Mouse (Mus musculus) liver, embryonic 11.5 days (tissue): ENCODE results near the gene Cep44. TPM values are rescaled to one million over a fixed set of nuclear protein-coding genes. Genes with fewer than 3 reads are reported as not detected.
A peak's percentile ranks its signal among the peaks of the same experiment; 100 is the strongest.

Experiments
- ATAC-seq: fragments of 200-750 bp; cut with Nextera tagmentation; replicated peaks from 2 replicates; pipeline ENCODE4 v1.8.0; 2017; ENCODE audit warnings: moderate number of reproducible peaks, mild to moderate bottlenecking, moderate TSS enrichment, moderate library complexity; ENCODE audit not compliant: low FRiP score
- DNase-seq: peaks from one replicate; pipeline ENCODE4 v3.0.0-alpha.2; 2017; ENCODE audit warnings: low spot score
- H3K27ac ChIP-seq: fragments of 300-500 bp; sonication (generic); 2 replicates; pipeline ENCODE4 v1.5.1; 2014; ENCODE audit warnings: mild to moderate bottlenecking, low read depth, low read length, control low read depth
- H3K27me3 ChIP-seq: fragments of 300-500 bp; sonication (generic); replicated peaks from 2 replicates; pipeline ENCODE4 v1.6.1; 2014; ENCODE audit warnings: low read length, mixed read lengths; ENCODE audit not compliant: control insufficient read depth, insufficient read depth
- H3K36me3 ChIP-seq: fragments of 300-500 bp; sonication (generic); 2 replicates; pipeline ENCODE4 v1.6.1; 2014; ENCODE audit warnings: mild to moderate bottlenecking, low read length, moderate library complexity, mixed read lengths; ENCODE audit not compliant: control insufficient read depth, insufficient read depth
- H3K4me1 ChIP-seq: fragments of 300-500 bp; sonication (generic); replicated peaks from 2 replicates; pipeline ENCODE4 v1.6.1; 2014; ENCODE audit warnings: low read length, mixed read lengths; ENCODE audit not compliant: control insufficient read depth, insufficient read depth
- H3K4me2 ChIP-seq: fragments of 300-500 bp; sonication (generic); 2 replicates; pipeline ENCODE4 v1.6.1; 2014; ENCODE audit warnings: mild to moderate bottlenecking, control low read depth, moderate library complexity
- H3K4me3 ChIP-seq: fragments of 300-500 bp; sonication (generic); 2 replicates; pipeline ENCODE4 v1.5.1; 2014; ENCODE audit warnings: low read depth, low read length, control low read depth
- H3K9ac ChIP-seq: fragments of 300-500 bp; sonication (generic); 2 replicates; pipeline ENCODE4 v1.6.1; 2014; ENCODE audit warnings: low read depth, low read length, control low read depth
- H3K9me3 ChIP-seq: fragments of 300-500 bp; sonication (generic); 2 replicates; pipeline ENCODE4 v1.6.1; 2016; ENCODE audit warnings: low read length, inconsistent platforms, mixed read lengths; ENCODE audit not compliant: control insufficient read depth
- WGBS: fragments of 180-500 bp; shearing (Covaris S2); extraction: QIAGEN DNeasy Blood & Tissue Kit; methylation state at CpG from one replicate; pipeline ENCODE4 v1.1.7; 2014; 5-methylcytosine and 5-hydroxymethylcytosine counted together
- polyA plus RNA-seq: library from polyadenylated mRNA; unstranded; fragments of >200 nt; fragmentation: Nextera tagmentation; extraction: Ambion mirVana; gene quantifications from 2 replicates; pipeline ENCODE4 v1.2.1, GENCODE M21; 2014

The Cep44 gene
- polyA plus RNA-seq, 1 experiment from 2014 or later = 40.9 TPM

DNA sequence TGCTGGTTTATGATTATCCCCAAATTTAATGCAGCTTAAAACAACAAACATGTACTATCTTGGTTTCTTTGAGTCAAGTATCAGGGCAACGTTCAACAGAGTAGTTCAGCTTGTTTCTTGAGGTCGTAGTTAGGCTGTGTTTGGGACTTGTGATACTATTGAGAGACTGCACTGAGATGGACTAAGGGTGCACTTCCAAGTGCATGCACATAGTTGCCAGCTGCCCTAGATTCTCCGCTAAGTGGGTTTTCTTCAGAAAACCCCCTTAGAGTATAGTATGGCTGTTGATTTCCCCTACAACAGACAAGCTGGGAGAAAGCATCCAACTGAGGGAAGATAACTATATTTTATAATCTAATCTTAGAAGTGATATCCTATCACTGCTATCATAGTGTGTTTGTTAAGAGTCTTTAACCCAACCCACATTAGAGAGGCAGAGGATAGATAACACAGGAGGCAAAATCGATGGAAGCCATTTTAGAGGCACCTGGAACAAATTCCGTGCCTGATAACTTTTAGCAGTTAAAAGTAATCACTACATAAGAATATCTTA lies 1.8 kb upstream of the Cep44 start:
- Histone ChIP-seq H3K9ac (no peak overlapping the region), H3K36me3 (no peaks in the 10 kb centered on the region), H3K4me2 (peak overlapping the region; percentile 87), H3K27me3 (no peaks in the 10 kb centered on the region), H3K9me3 (no peaks in the 10 kb centered on the region), H3K4me3 (peak overlapping the region; percentile 84; the same call in 1 of the 2 replicates), H3K4me1 (peaks cover 11% of the 10 kb centered on the region), H3K27ac (peak overlapping the region; percentile 43)
- WGBS = 54% methylated on average over 5 of the region's 5 CpGs
- ATAC-seq (no peak), DNase-seq (no peak)

GRCm38 (mm10) chr8:56552045-56552444 lies 1.2 kb upstream of the Cep44 start:
- 24% methylated on average over 10 of the region's 10 CpGs for WGBS
- Histone ChIP-seq H3K4me1 (peaks cover 11% of the 10 kb centered on the region), H3K27ac (peak overlapping the region; percentile 29; the same call in 1 of the 2 replicates), H3K9me3 (no peaks in the 10 kb centered on the region), H3K27me3 (no peaks in the 10 kb centered on the region), H3K9ac (peak overlapping the region; percentile 68), H3K36me3 (no peaks in the 10 kb centered on the region), H3K4me3 (peak overlapping the region; percentile 84), H3K4me2 (peak overlapping the region; percentile 87)
- DNase-seq (no peak), ATAC-seq (no peak)

GRCm38 (mm10) chr8:56551361-56551852 lies 560 bp upstream of the Cep44 start:
- H3K4me2 ChIP-seq = peak overlapping the region; percentile 87
- peak overlapping the region; percentile 84 for H3K4me3 ChIP-seq
- no peaks in the 10 kb centered on the region for H3K9me3 ChIP-seq
- H3K27me3 ChIP-seq = no peaks in the 10 kb centered on the region
- WGBS = under 1% methylated on average over 28 of the region's 28 CpGs
- ATAC-seq = peak; percentile 96
- H3K4me1 ChIP-seq = peaks cover 11% of the 10 kb centered on the region
- H3K27ac ChIP-seq = peak overlapping the region; percentile 29
- H3K9ac ChIP-seq = peak overlapping the region; percentile 68
- peak; percentile 82 for DNase-seq
- no peaks in the 10 kb centered on the region for H3K36me3 ChIP-seq

DNA sequence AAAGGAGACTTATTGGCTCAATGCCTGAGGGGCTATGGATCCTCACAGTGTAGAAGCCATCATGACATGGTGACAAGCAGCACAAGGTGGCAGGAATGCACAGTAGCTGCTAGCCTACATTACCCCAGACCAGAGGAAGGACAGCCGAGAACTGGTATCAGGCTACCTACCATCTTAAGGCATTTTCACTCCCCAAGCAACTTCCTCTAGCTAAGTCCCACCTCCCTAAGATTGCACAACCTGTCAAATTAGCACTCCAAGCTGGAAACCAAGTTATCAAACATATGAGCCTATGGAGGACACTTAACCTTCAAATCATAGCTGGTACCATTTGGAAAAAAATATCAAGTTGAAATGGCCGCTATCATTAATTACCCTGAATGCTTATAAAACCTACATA lies 3.0 kb downstream of the Cep44 start:
- ATAC-seq (no peak), DNase-seq (no peak)
- H3K27ac ChIP-seq = no peak overlapping the region
- WGBS = 90% methylated on average over 2 of the region's 2 CpGs
- H3K36me3 ChIP-seq = no peaks in the 10 kb centered on the region; the same call in 1 of the 2 replicates
- H3K4me1 ChIP-seq = peaks cover 11% of the 10 kb centered on the region
- no peaks in the 10 kb centered on the region for H3K27me3 ChIP-seq
- no peak overlapping the region for H3K4me2 ChIP-seq
- H3K9me3 ChIP-seq = no peaks in the 10 kb centered on the region
- H3K9ac ChIP-seq = no peak overlapping the region
- no peak overlapping the region for H3K4me3 ChIP-seq

GRCm38 (mm10) chr8:56540706-56541105 lies 10.1 kb downstream of the Cep44 start:
- ATAC-seq (no peak), DNase-seq (no peak)
- Histone ChIP-seq H3K36me3 (peaks cover 10% of the 10 kb centered on the region), H3K27me3 (no peaks in the 10 kb centered on the region), H3K27ac (no peak overlapping the region), H3K4me3 (no peak overlapping the region), H3K4me2 (no peak overlapping the region), H3K9me3 (no peaks in the 10 kb centered on the region), H3K4me1 (no peaks in the 10 kb centered on the region), H3K9ac (no peak overlapping the region)
- 83% methylated on average over 7 of the region's 7 CpGs for WGBS

DNA sequence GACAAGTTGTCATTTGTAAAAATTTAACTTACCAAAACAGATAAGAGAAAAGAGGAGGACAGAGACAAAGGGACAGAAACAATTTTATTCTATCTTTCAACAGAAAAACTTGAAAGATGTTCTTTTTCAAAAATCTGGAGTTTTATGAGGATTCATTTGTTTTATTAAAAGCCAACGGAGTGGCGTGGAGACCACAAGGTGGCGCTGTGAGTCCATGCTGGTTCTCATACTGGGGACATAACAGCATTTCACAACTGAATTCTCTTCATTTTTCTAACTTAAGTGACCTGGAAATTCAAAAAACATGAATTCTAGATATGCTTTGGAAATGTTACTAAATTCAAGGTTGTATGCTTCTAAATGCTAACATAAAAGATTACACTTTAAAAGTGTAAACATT lies 20.5 kb downstream of the Cep44 start:
- ATAC-seq (no peak), DNase-seq (no peak)
- no peak overlapping the region for H3K4me2 ChIP-seq
- no peak overlapping the region for H3K27ac ChIP-seq
- no peaks in the 10 kb centered on the region for H3K9me3 ChIP-seq
- no peaks in the 10 kb centered on the region; the same call in 1 of the 2 replicates for H3K36me3 ChIP-seq
- no peaks in the 10 kb centered on the region for H3K4me1 ChIP-seq
- WGBS = 5% methylated on average over 3 of the region's 3 CpGs
- no peak overlapping the region for H3K4me3 ChIP-seq
- no peak overlapping the region for H3K9ac ChIP-seq
- H3K27me3 ChIP-seq = no peaks in the 10 kb centered on the region

GRCm38 (mm10) chr8:56528869-56529268 lies 22.0 kb downstream of the Cep44 start:
- Histone ChIP-seq H3K4me2 (no peak overlapping the region), H3K36me3 (no peaks in the 10 kb centered on the region), H3K9ac (no peak overlapping the region), H3K4me3 (no peak overlapping the region), H3K4me1 (no peaks in the 10 kb centered on the region), H3K9me3 (no peaks in the 10 kb centered on the region), H3K27ac (no peak overlapping the region), H3K27me3 (no peaks in the 10 kb centered on the region)
- 88% methylated on average over 6 of the region's 6 CpGs for WGBS
- ATAC-seq (no peak), DNase-seq (no peak)

- Histone ChIP-seq H3K4me3 (no peak overlapping the region), H3K36me3 (no peaks in the 10 kb centered on the region), H3K4me1 (no peaks in the 10 kb centered on the region), H3K9ac (no peak overlapping the region), H3K9me3 (no peaks in the 10 kb centered on the region), H3K27me3 (no peaks in the 10 kb centered on the region), H3K27ac (no peak overlapping the region), H3K4me2 (no peak overlapping the region)
- 72% methylated on average over 4 of the region's 4 CpGs for WGBS
- ATAC-seq (no peak), DNase-seq (no peak)
Measured at GRCm38 (mm10) chr8:56521051-56521450, 29.8 kb downstream of the Cep44 start.

DNA sequence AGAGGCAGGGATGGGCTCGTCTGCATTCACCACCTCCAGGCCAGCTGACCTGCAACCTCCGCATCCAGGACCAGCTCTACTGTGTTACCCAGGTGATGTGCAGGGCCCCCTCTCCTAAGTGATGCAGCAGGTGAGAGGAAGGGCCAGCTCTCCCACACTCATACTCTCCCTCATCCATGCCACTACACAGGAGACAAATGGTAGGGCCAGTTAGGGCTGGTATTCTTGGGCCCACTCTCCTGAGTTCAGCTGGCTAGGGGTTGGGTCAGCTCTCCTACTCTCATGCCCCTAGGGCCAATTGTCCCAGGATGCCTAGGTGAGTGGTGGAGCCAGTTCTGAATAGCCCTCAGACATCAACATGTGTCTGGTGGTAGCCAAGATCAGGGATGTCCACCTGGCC lies 30.6 kb downstream of the Cep44 start:
- Histone ChIP-seq H3K4me3 (no peak overlapping the region), H3K27me3 (no peaks in the 10 kb centered on the region), H3K36me3 (no peaks in the 10 kb centered on the region), H3K9me3 (no peaks in the 10 kb centered on the region), H3K27ac (no peak overlapping the region), H3K4me2 (no peak overlapping the region), H3K4me1 (no peaks in the 10 kb centered on the region), H3K9ac (no peak overlapping the region)
- WGBS = 76% methylated on average over 2 of the region's 2 CpGs
- DNase-seq = no peak
- ATAC-seq = no peak
